8 mouse cellular contexts compared by ENCODE assay signal in genomic region chr7:127016481-127016485, GRCm38 (mm10). TPM values are rescaled to one million over a fixed set of nuclear protein-coding genes. Genes with fewer than 3 reads are reported as not detected.
A peak's percentile ranks its signal among the peaks of the same experiment; 100 is the strongest.
DNase-seq lines count a peak whose midpoint lies in the region; ATAC-seq and TF ChIP-seq lines count a peak whose summit lies in the region.

Pagr1b (minus strand) TSS chr7:127016484.

- H3K4me1 ChIP-seq in kidney, adult 2 months (ENCODE audit: control insufficient read depth, insufficient read depth, low read length): peaks cover 11% of the 10 kb centered on the region; the same call in 1 of the 2 replicates
- peaks cover 31% of the 10 kb centered on the region for H3K4me1 ChIP-seq in bone marrow macrophage, adult 2 months (ENCODE audit: control insufficient read depth, insufficient read depth, low read length)
- H3K4me1 ChIP-seq in hindbrain, embryonic 14.5 days (replicated peaks; ENCODE audit: control insufficient read depth, insufficient read depth, low read length): peaks cover 44% of the 10 kb centered on the region
- peaks cover 35% of the 10 kb centered on the region for H3K4me1 ChIP-seq in midbrain, embryonic 14.5 days (ENCODE audit: control insufficient read depth, insufficient read depth, low read length)

- H3K36me3 ChIP-seq in kidney, adult 2 months (ENCODE audit: control insufficient read depth, insufficient read depth, low read length): no peaks in the 10 kb centered on the region
- peaks cover 38% of the 10 kb centered on the region for H3K36me3 ChIP-seq in hindbrain, embryonic 14.5 days (replicated peaks; ENCODE audit: control insufficient read depth, insufficient read depth)
- H3K36me3 ChIP-seq in midbrain, embryonic 14.5 days (ENCODE audit: control insufficient read depth, insufficient read depth, low read length): peaks cover 27% of the 10 kb centered on the region

- H3K27me3 ChIP-seq in kidney, adult 2 months (replicated peaks; ENCODE audit: control insufficient read depth, insufficient read depth, low read length): no peaks in the 10 kb centered on the region
- no peaks in the 10 kb centered on the region for H3K27me3 ChIP-seq in hindbrain, embryonic 14.5 days (ENCODE audit: control insufficient read depth, insufficient read depth, low read length)
- no peaks in the 10 kb centered on the region for H3K27me3 ChIP-seq in midbrain, embryonic 14.5 days (ENCODE audit: control insufficient read depth, insufficient read depth, low read length)

- H3K9me3 ChIP-seq in hindbrain, embryonic 14.5 days (ENCODE audit: control insufficient read depth, low read length): no peaks in the 10 kb centered on the region
- no peaks in the 10 kb centered on the region for H3K9me3 ChIP-seq in midbrain, embryonic 14.5 days (ENCODE audit: control insufficient read depth, low read length)

- H3K4me3 ChIP-seq in kidney, adult 2 months (ENCODE audit: insufficient read depth, low read depth, low read length): peak within 1 kb of the TSS; percentile 89
- H3K4me3 ChIP-seq in bone marrow macrophage, adult 2 months (ENCODE audit: insufficient read depth, low read length): peak within 1 kb of the TSS; percentile 74
- H3K4me3 ChIP-seq in hindbrain, embryonic 14.5 days (replicated peaks; ENCODE audit: low read length): peak within 1 kb of the TSS; percentile 57
- peak within 1 kb of the TSS; percentile 51 for H3K4me3 ChIP-seq in midbrain, embryonic 14.5 days (replicated peaks; ENCODE audit: low read depth, low read length)

- no peak for TF ChIP-seq CTCF in kidney, adult 2 months (conservative IDR thresholded peaks at IDR 0.05; ENCODE audit: insufficient read depth, insufficient read length, low read depth, low read length)
- no peak for TF ChIP-seq CTCF in bone marrow macrophage, adult 2 months (IDR thresholded peaks at IDR 0.05; ENCODE audit: low read depth, low read length)

- peak within 1 kb of the TSS; percentile 90 for H3K9ac ChIP-seq in hindbrain, embryonic 14.5 days
- peak within 1 kb of the TSS; percentile 74 for H3K9ac ChIP-seq in midbrain, embryonic 14.5 days (replicated peaks; ENCODE audit: low read length)

- TF ChIP-seq POLR2A in kidney, adult 2 months (IDR thresholded peaks at IDR 0.05; ENCODE audit: low read depth, low read length): no peak
- no peak for TF ChIP-seq POLR2A in bone marrow macrophage, adult 2 months (IDR thresholded peaks at IDR 0.05; ENCODE audit: borderline replicate concordance, low read depth, low read length)

- peak within 1 kb of the TSS; percentile 76 for H3K4me2 ChIP-seq in hindbrain, embryonic 14.5 days (replicated peaks)
- H3K4me2 ChIP-seq in midbrain, embryonic 14.5 days (ENCODE audit: low read length): peak within 1 kb of the TSS; percentile 85

- peak within 1 kb of the TSS; percentile 96 for H3K27ac ChIP-seq in kidney, adult 2 months (ENCODE audit: insufficient read depth, low read depth, low read length)
- peak within 1 kb of the TSS; percentile 84 for H3K27ac ChIP-seq in bone marrow macrophage, adult 2 months (ENCODE audit: insufficient read depth, low read depth, low read length)
- H3K27ac ChIP-seq in hindbrain, embryonic 14.5 days: peak within 1 kb of the TSS; percentile 96
- H3K27ac ChIP-seq in midbrain, embryonic 14.5 days (replicated peaks; ENCODE audit: low read depth, low read length): peak within 1 kb of the TSS; percentile 90

- DNase-seq in kidney, adult 2 months: no peak
- DNase-seq in kidney, adult 18-20 months: no peak
- no peak for DNase-seq in hindbrain, embryonic 14.5 days (ENCODE audit: low spot score)
- no peak for DNase-seq in midbrain, embryonic 14.5 days
- DNase-seq in adrenal gland, postnatal 10 days: no peak

- no peak for ATAC-seq in hindbrain, embryonic 14.5 days (ENCODE audit: low FRiP score)
- ATAC-seq in midbrain, embryonic 14.5 days (ENCODE audit: low FRiP score, low TSS enrichment): no peak
- no peak for ATAC-seq in CD4-positive, CD25-positive, alpha-beta regulatory T cell, adult 4 months
- ATAC-seq in activated CD4-positive, CD25-positive, alpha-beta regulatory T cell, adult 4 months: no peak

RNA-seq across cellular contexts. Expression of gene Pagr1b, which starts in this region (rescaled TPM):
- 0.91 and 1.3 TPM in 2 replicates for polyA plus RNA-seq in kidney, adult 2 months (2012; rRNA removed)
- polyA plus RNA-seq in bone marrow macrophage, adult 2 months (2012; ENCODE audit: insufficient read depth, insufficient read length, missing spikeins): 9.2 and 17.6 TPM in 2 replicates
- polyA plus RNA-seq in hindbrain, embryonic 14.5 days (2014; fragmentation: Nextera tagmentation; extraction: Ambion mirVana): 0.70 TPM in 1 of 2 replicates, not detected in the other
- polyA plus RNA-seq in midbrain, embryonic 14.5 days (2014; fragmentation: Nextera tagmentation; extraction: Ambion mirVana): not detected in 2 replicates
- polyA plus RNA-seq in CD4-positive, CD25-positive, alpha-beta regulatory T cell, adult 4 months (2017; shearing (Covaris generic)): 1 to 10 TPM; 1.3 to 2.4 TPM
- not detected for total RNA-seq in adrenal gland, postnatal 10 days (2021)
- not detected for polyA plus RNA-seq in activated CD4-positive, CD25-positive, alpha-beta regulatory T cell, adult 4 months (2017; shearing (Covaris generic))
